Mouse (Mus musculus) mouse embryonic stem cell (cell line): ENCODE measurements around the gene Atp11a.

Experiments
- in situ Hi-C, 2 experiments: fragments of 300-500 bp; cut with MboI; formaldehyde crosslinking; loops; 1 replicate in 1 of 2; 3 replicates in 1 of 2; pipeline ENCODE4 v1.14.3; 2019 to 2020; ENCODE audit warnings: low sequenced_read_pairs in 2 of 2, low pct_unique_long_range_greater_than_20kb in 1 of 2, mixed read lengths in 1 of 2; ENCODE audit not compliant: unreplicated experiment in 1 of 2

Gene Atp11a

GRCm38 (mm10) chr8:12844347-12844950, 87.6 kb downstream of the Atp11a start:
- in situ Hi-C loops = no loop called here

DNA sequence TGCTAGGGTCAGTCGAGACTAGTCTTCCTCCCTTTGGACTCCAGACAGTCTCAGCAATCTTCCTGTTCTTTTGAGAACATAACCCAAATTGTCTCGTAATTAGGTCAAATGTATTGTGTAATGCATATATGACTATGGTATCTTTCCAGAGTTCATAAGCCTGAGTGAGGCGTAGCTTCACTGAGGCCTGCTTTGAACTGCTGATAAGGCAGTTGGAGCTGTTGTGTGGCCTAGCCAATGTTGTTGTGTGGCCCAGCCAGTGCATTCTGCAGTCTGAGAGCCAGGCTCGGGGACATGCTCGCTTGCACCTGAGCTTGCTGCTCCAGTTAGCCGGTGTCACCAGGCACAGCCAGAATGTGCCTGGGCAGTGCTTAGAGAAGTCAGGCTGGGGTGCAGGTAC, 89.6 kb downstream of the Atp11a start:
- in situ Hi-C loops = no loop called here

DNA sequence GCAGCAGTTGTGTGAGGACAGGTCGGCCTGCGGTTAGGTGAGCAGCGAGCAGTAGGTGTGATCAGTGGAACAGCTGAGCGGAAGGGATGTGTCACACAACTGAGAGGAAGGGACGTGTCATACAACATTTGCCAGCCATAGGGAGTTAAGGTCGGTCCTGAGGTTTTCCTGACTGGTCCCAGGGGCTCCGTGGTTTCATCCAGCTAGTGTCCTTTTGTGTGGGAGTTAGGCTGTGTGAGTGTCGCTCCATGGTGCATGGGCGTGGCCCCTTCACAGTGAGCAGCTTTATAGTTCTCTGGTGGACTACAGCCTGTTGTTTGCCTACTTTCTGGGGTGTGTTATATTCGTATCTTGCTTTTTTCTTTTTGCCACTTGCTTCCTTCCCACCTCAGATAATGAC, 94.4 kb downstream of the Atp11a start:
- in situ Hi-C loops = no loop called here

GRCm38 (mm10) chr8:12856038-12856437, 99.2 kb downstream of the Atp11a start:
- in situ Hi-C loops = no loop called here

DNA sequence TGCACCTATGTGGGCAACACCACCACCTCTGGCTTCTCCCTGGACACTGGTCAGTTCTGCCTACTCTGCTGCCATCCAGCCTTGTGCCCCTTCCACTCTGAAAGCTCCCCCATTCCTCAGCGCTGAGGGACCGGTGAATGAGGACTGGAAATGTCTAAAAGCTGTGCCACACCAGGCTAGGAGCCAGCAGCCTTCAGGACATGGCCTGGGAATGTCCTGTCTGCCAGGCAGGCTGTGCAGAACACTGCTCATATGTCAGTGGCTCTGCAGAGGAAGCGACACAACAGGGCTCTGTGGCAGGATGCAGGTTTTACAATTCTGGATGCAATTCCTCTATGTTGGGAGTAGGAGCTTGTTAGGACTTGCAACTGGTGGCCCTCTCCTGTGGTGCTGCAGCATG, 106.2 kb downstream of the Atp11a start:
- in situ Hi-C loops = no loop called here

DNA sequence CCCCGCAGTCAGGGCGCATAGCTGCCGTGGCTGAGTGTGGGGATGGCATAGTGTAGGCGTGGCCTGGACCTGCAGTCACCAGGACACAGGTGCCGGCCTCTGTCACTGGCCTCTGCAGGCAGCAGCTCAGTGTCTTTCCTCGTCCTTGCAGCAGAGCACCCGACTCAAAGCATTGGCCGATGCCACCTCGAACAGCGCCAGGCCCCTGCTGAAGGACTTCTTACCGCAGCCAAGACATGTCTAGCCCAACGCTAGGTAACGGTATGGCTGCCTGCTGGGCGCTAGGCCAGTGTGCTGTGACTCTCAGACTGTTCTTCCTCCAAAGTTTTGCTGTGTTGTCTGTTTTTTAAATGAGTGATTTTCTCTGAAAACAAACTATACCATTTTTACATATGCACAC, 106.8 kb downstream of the Atp11a start:
- in situ Hi-C loops = no loop called here

- in situ Hi-C loops = no loop called here
Observed at GRCm38 (mm10) chr8:12865790-12866189, 109.0 kb downstream of the Atp11a start.

- in situ Hi-C loops = no loop called here
Observed at GRCm38 (mm10) chr8:12869661-12870060, 112.8 kb downstream of the Atp11a start.

- in situ Hi-C loops = no loop called here
Observed at GRCm38 (mm10) chr8:12870656-12871055, 113.8 kb downstream of the Atp11a start.

DNA sequence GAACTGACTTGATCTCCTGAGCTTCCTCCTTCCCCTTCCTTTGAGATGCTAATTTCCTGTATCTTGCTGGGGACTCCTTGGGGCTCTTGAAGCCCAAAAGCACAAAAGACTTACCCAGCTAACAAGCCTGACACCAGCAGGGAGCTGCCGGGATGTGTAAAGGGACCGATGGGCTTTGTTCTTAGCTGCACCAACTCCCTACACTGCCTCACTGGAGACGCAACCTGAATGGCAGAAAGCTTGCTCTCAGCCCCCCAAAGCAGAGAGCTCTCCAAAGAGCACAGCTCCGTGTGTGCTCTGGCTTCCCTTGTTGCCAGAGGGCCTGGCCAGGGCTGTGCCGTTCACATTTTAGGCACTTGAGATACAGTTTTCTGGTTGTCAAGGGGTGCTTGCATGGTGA, 114.6 kb downstream of the Atp11a start:
- in situ Hi-C loops = no loop called here

GRCm38 (mm10) chr8:12872983-12873356, 116.2 kb downstream of the Atp11a start:
- in situ Hi-C loops = no loop called here

DNA sequence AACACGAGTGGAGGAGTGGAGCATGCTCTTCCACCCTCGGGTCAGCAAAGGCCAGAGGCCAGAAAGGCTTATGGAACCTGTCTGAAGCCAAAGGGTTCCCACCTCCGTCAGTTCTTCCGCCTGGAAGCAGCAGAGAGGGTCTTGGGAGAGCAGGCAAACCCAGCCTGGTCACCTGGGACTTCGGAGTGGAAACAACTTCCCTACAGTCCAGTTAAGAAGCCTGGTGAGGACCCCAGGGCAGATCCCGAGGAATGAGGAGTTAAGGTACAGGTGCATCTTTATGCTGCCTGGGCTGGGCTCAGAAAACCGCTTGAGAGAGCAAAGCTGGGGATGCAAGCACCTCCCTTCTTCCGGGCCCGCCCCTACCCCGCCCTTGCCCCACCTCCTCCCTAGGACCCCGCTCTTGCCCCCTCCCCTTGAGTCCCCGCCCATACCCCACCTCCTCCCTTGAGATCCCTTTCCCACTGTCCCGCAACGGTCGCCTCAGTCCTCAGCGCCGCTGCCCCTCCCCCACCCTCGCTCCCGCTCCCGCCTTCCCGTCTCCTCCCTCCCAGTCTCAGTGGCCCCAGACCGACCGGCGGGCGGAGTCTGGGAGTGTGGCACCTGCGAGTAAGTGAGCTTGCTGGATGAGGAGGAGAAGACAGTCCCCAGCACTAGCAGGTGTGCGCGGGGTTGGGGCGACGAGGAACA, 116.7 kb downstream of the Atp11a start, which contains the start of gene Mcf2l:
Gene Mcf2l, plus strand, starts transcription at position 450 of the 690 bp plus-strand sequence.
- in situ Hi-C loops = no loop called here

DNA sequence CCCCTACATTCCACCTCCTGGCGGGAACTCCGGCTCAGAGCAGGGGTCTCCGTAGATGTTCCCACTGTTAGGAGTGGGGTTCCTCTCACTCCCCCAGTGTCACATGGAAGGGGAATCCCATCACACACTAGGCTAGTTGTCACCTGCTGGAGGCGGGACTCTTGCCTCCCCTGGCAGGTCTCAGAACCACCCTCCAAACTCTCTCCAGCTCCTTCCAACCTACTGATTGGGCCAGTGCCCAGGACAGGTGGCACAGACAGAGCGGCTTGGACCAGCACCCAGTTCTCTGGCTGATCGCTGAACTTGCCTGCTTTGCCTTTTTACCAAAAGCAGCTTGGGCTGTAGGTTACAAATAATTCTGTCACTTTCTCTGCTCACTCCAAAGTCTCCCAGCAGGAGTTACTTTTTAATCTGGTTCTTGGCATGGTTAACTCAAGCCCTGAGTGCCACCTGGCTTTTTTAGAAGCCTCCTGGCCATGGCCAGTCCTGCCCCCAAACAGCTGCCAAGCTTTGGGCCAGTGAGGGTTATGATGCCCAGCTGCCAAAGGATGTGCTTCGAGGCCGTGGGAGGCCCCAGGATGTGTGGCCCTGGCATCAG, 117.5 kb downstream of the Atp11a start:
- in situ Hi-C loops = no loop called here

- in situ Hi-C loops = no loop called here
Observed at GRCm38 (mm10) chr8:12874971-12875370, 118.2 kb downstream of the Atp11a start.

GRCm38 (mm10) chr8:12877126-12877525, 120.3 kb downstream of the Atp11a start:
- in situ Hi-C loops = no loop called here

GRCm38 (mm10) chr8:12880163-12880562, 123.3 kb downstream of the Atp11a start:
- in situ Hi-C loops = no loop called here

- in situ Hi-C loops = no loop called here
Observed at GRCm38 (mm10) chr8:12883051-12884004, 126.5 kb downstream of the Atp11a start.

- in situ Hi-C loops = no loop called here
Observed at GRCm38 (mm10) chr8:12887772-12888435, 131.1 kb downstream of the Atp11a start.
